Mouse (Mus musculus): Measurements from ENCODE around the gene Plb1. TPM values are rescaled to one million over a fixed set of nuclear protein-coding genes. Genes with fewer than 3 reads are reported as not detected.
A peak's percentile ranks its signal among the peaks of the same experiment; 100 is the strongest.

The Plb1 gene
- polyA plus RNA-seq, 1 experiment from 2014 or later = 0.09 TPM

DNA sequence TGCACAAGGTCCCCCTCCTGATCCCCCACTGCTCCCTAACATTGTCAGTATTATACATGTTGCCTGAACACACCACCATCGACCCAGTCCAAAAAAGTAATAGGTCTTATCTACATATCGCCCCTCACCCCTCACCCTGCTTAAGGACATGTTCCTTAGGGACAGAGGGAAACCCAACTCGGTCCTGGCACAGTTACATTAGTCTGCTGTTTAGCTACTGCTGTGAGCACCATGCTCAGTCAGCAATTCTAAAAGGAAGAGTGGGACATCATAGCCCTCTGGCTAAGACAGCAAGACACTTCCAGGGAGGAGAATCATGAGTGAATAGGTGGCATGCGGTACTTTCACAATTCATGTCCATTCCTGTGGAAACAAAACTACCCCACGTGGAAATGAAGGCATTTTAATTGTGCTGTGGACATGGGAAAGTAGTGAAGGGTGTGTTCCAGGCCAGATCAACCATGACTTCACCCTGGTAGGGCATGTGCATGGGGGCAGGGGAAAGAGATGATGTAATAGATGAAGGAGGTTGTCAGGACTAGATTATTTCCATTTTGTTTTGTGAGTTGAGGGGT is 110.3 kb downstream of the Plb1 start:
- no peaks in the 10 kb centered on the region for H3K36me3 ChIP-seq (ENCODE audit: control insufficient read depth, insufficient read depth, low read length)
- no peak for DNase-seq (ENCODE audit: low spot score)
- no peak overlapping the region for H3K9ac ChIP-seq (ENCODE audit: low read length)
- H3K27me3 ChIP-seq (replicated peaks; ENCODE audit: control insufficient read depth, insufficient read depth, low read length) = no peaks in the 10 kb centered on the region
- no peak overlapping the region for H3K27ac ChIP-seq (ENCODE audit: low read depth, low read length)
- H3K4me2 ChIP-seq (ENCODE audit: low read length) = no peak overlapping the region
- H3K4me1 ChIP-seq (ENCODE audit: control insufficient read depth, insufficient read depth, low read length) = no peaks in the 10 kb centered on the region
- H3K4me3 ChIP-seq (ENCODE audit: low read depth, low read length) = no peak overlapping the region
- H3K9me3 ChIP-seq (replicated peaks; ENCODE audit: control insufficient read depth, low read length) = no peaks in the 10 kb centered on the region
- 70% methylated on average over 5 of the region's 5 CpGs for WGBS
- ATAC-seq = no peak

DNA sequence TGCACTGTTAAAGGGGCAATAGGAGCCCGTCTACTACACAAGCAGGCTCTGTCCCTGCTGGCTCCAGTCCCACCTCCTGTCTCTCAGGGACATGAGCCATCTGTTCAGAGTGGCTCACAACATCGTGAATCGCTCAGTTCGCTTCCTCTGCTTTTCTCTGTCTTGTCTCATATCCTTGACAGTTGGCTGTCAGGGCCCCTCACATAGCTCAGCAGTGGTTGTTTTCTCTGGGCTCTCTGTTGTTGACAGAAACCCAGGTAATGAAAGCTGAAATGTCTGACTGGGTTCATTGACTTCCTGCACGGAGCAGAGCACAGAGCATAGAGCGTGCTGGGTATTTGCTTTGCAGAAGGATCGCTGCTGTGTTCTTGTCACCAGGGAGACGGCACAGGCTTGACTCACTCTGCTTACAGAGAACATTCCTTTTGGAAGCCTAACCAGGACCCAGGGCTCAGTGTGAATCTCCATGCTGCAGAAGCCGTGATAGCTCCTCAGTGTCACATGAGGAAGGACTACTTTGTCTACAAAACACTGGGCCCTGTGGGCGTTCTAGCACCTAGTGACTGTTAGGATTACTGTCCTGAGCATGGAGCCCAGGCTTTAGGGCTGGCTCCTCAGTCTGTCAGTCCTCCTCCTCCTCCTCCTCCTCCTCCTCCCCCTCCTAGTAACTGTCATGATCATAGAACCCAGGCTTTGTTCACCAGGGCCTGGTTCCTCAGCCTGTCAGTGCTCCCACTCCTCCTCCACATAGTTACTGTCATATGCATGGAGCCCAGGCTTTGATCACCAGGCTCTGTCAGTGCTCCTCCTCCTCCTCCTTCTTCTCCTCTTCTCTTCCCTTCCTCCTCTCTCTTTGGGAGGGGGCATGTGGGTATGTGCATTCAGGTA is 113.8 kb downstream of the Plb1 start:
- 46% methylated on average over 10 of the region's 10 CpGs for WGBS
- H3K27ac ChIP-seq (ENCODE audit: low read depth, low read length) = peak overlapping the region; percentile 28; the same call in 1 of the 2 replicates

DNA sequence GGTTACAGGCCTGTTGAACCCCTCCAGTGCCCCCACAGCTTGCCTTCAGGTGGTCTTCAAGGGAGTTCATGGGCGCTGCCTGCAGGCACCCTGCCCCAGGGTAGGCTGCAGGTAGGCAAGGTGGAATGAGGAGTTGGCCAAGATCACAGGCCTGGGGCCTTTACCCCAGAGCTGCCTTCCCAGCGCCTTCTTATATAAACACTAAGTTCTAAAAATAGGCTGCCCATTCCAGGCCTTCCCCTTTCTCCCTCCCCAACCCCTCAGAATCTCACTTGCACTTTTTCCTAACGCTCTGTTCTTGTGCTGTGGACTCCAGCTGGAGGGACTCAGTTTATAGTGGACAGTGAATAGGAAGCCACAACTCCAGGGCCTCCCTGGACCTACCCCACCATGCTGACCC is 117.2 kb downstream of the Plb1 start:
- no peaks in the 10 kb centered on the region for H3K9me3 ChIP-seq (replicated peaks; ENCODE audit: control insufficient read depth, low read length)
- H3K4me3 ChIP-seq (ENCODE audit: low read depth, low read length) = no peak overlapping the region
- H3K4me2 ChIP-seq (ENCODE audit: low read length) = no peak overlapping the region
- H3K9ac ChIP-seq (ENCODE audit: low read length) = no peak overlapping the region
- DNase-seq (ENCODE audit: low spot score) = no peak
- WGBS = 78% methylated on average over 3 of the region's 3 CpGs
- ATAC-seq = no peak
- no peak overlapping the region for H3K27ac ChIP-seq (ENCODE audit: low read depth, low read length)
- H3K4me1 ChIP-seq (ENCODE audit: control insufficient read depth, insufficient read depth, low read length) = no peaks in the 10 kb centered on the region
- no peaks in the 10 kb centered on the region for H3K27me3 ChIP-seq (replicated peaks; ENCODE audit: control insufficient read depth, insufficient read depth, low read length)
- no peaks in the 10 kb centered on the region for H3K36me3 ChIP-seq (ENCODE audit: control insufficient read depth, insufficient read depth, low read length)

More for the DNA sequence above, 113.8 kb downstream of the Plb1 start:
- H3K4me3 ChIP-seq (ENCODE audit: low read depth, low read length) = no peak overlapping the region
- H3K9me3 ChIP-seq (replicated peaks; ENCODE audit: control insufficient read depth, low read length) = no peaks in the 10 kb centered on the region
- no peaks in the 10 kb centered on the region for H3K36me3 ChIP-seq (ENCODE audit: control insufficient read depth, insufficient read depth, low read length)
- H3K4me2 ChIP-seq (ENCODE audit: low read length) = no peak overlapping the region
- no peaks in the 10 kb centered on the region for H3K4me1 ChIP-seq (ENCODE audit: control insufficient read depth, insufficient read depth, low read length)
- H3K27me3 ChIP-seq (replicated peaks; ENCODE audit: control insufficient read depth, insufficient read depth, low read length) = no peaks in the 10 kb centered on the region
- ATAC-seq = peak; percentile 58; the same call in 1 of the 2 replicates
- peak; percentile 64 for DNase-seq (ENCODE audit: low spot score)
- no peak overlapping the region for H3K9ac ChIP-seq (ENCODE audit: low read length)

DNA sequence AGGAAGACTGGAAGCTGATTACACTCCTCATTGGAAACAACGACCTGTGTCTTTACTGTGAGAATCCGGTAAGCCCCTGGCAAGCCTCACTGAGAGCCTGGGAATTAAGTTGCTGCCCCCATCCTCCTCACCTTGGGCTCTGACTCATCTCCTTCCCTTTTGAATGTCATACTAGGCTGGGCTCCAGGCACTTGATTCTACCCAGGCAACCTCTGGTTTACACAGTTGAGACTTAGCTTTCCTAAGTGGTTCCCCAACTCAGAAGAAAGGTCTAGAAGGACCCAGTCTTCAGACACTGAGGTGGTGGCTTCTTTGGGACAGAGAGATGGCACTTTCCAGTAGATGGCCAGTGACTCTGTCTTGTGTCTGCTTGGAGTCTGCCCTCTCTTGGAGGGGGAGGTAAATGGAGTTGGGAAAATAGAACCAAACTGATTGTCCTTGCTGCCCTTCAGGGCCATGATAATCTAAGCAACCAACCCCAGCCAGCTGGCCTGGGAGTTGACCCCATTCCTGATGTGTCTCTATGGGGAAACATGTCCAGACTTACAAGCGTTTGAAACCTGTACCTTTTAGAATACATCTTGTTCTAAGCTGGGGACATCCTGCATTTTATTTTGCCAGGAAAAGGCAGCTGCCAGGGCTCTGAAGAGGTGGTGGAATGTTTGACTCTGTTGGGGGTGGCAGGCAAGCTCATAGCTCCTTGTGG is 118.2 kb downstream of the Plb1 start:
- Histone ChIP-seq H3K9ac (ENCODE audit: low read length) (no peak overlapping the region), H3K36me3 (ENCODE audit: control insufficient read depth, insufficient read depth, low read length) (no peaks in the 10 kb centered on the region), H3K9me3 (replicated peaks; ENCODE audit: control insufficient read depth, low read length) (no peaks in the 10 kb centered on the region), H3K27me3 (replicated peaks; ENCODE audit: control insufficient read depth, insufficient read depth, low read length) (no peaks in the 10 kb centered on the region), H3K4me2 (ENCODE audit: low read length) (no peak overlapping the region), H3K4me3 (ENCODE audit: low read depth, low read length) (no peak overlapping the region), H3K27ac (ENCODE audit: low read depth, low read length) (no peak overlapping the region), H3K4me1 (ENCODE audit: control insufficient read depth, insufficient read depth, low read length) (no peaks in the 10 kb centered on the region)
- DNase-seq (ENCODE audit: low spot score) (no peak), ATAC-seq (no peak)
- WGBS = 80% methylated on average over 3 of the region's 3 CpGs

DNA sequence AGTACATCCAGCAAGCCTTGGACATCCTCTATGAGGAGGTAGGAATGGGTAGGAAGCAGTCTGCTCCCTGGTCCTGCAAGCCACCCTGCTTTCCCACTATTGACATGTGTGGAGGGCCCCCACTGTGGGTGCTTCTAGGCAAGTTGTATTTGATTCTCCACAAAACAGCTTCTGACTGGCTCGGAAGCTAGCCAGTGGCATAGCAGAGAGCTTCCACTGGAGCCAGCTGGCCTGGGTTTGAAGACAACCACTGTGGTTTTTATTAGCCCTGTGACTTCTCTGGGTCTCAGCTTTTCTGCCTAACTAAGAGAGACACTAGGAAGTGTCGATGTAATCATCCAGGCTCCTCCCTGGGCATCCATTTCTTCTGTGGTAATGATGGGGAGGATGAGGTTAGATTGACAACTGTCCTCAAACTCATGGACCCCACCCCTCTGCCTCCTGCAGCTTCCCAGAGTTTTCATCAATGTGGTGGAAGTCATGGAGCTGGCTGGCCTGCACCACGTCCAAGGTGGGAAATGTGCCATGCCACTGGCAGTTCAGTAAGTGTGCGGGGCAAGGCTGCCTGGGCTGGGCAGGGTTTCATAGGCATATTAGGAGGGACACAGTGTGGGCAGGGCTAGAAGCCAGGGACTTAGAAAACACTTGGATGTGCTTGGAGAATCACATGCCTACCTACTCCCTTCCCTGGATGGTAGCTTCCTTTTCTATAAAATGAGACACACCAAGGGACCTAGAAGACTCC is 119.4 kb downstream of the Plb1 start:
- ATAC-seq (no peak), DNase-seq (ENCODE audit: low spot score) (no peak)
- Histone ChIP-seq H3K4me1 (ENCODE audit: control insufficient read depth, insufficient read depth, low read length) (no peaks in the 10 kb centered on the region), H3K9me3 (replicated peaks; ENCODE audit: control insufficient read depth, low read length) (no peaks in the 10 kb centered on the region), H3K9ac (ENCODE audit: low read length) (no peak overlapping the region), H3K27me3 (replicated peaks; ENCODE audit: control insufficient read depth, insufficient read depth, low read length) (no peaks in the 10 kb centered on the region), H3K4me3 (ENCODE audit: low read depth, low read length) (no peak overlapping the region), H3K36me3 (ENCODE audit: control insufficient read depth, insufficient read depth, low read length) (no peaks in the 10 kb centered on the region), H3K4me2 (ENCODE audit: low read length) (no peak overlapping the region), H3K27ac (ENCODE audit: low read depth, low read length) (no peak overlapping the region)
- 86% methylated on average over 4 of the region's 4 CpGs for WGBS

GRCm38 (mm10) chr5:32352845-32353244 is 120.3 kb downstream of the Plb1 start:
- 83% methylated on average over 3 of the region's 3 CpGs for WGBS
- Histone ChIP-seq H3K27me3 (replicated peaks; ENCODE audit: control insufficient read depth, insufficient read depth, low read length) (no peaks in the 10 kb centered on the region), H3K4me2 (ENCODE audit: low read length) (no peak overlapping the region), H3K4me1 (ENCODE audit: control insufficient read depth, insufficient read depth, low read length) (no peaks in the 10 kb centered on the region), H3K27ac (ENCODE audit: low read depth, low read length) (no peak overlapping the region), H3K4me3 (ENCODE audit: low read depth, low read length) (no peak overlapping the region), H3K9me3 (replicated peaks; ENCODE audit: control insufficient read depth, low read length) (no peaks in the 10 kb centered on the region), H3K36me3 (ENCODE audit: control insufficient read depth, insufficient read depth, low read length) (no peaks in the 10 kb centered on the region), H3K9ac (ENCODE audit: low read length) (no peak overlapping the region)
- ATAC-seq (no peak), DNase-seq (ENCODE audit: low spot score) (no peak)

GRCm38 (mm10) chr5:32353280-32353679 is 120.8 kb downstream of the Plb1 start:
- Histone ChIP-seq H3K27me3 (replicated peaks; ENCODE audit: control insufficient read depth, insufficient read depth, low read length) (no peaks in the 10 kb centered on the region), H3K9me3 (replicated peaks; ENCODE audit: control insufficient read depth, low read length) (no peaks in the 10 kb centered on the region), H3K36me3 (ENCODE audit: control insufficient read depth, insufficient read depth, low read length) (no peaks in the 10 kb centered on the region), H3K4me2 (ENCODE audit: low read length) (no peak overlapping the region), H3K4me1 (ENCODE audit: control insufficient read depth, insufficient read depth, low read length) (no peaks in the 10 kb centered on the region), H3K9ac (ENCODE audit: low read length) (no peak overlapping the region), H3K27ac (ENCODE audit: low read depth, low read length) (no peak overlapping the region), H3K4me3 (ENCODE audit: low read depth, low read length) (no peak overlapping the region)
- 65% methylated on average over 2 of the region's 2 CpGs for WGBS
- no peak for DNase-seq (ENCODE audit: low spot score)
- no peak for ATAC-seq

GRCm38 (mm10) chr5:32360511-32360910 is 128.0 kb downstream of the Plb1 start:
- Histone ChIP-seq H3K9me3 (replicated peaks; ENCODE audit: control insufficient read depth, low read length) (no peaks in the 10 kb centered on the region), H3K4me1 (ENCODE audit: control insufficient read depth, insufficient read depth, low read length) (no peaks in the 10 kb centered on the region), H3K4me2 (ENCODE audit: low read length) (no peak overlapping the region), H3K27me3 (replicated peaks; ENCODE audit: control insufficient read depth, insufficient read depth, low read length) (no peaks in the 10 kb centered on the region), H3K9ac (ENCODE audit: low read length) (no peak overlapping the region), H3K27ac (ENCODE audit: low read depth, low read length) (no peak overlapping the region), H3K36me3 (ENCODE audit: control insufficient read depth, insufficient read depth, low read length) (no peaks in the 10 kb centered on the region), H3K4me3 (ENCODE audit: low read depth, low read length) (no peak overlapping the region)
- DNase-seq (ENCODE audit: low spot score) (no peak), ATAC-seq (no peak)
- WGBS = 92% methylated on average over 4 of the region's 4 CpGs

Measured in forebrain, embryonic 14.5 days (tissue).